In genomic region chr10:114891916-114892315, GRCm38 (mm10) we compare ENCODE assay signal across 12 mouse cellular contexts.
"Had no signal": no experiment of that assay in that cellular context is flagged by ENCODE, and none has a peak within 500 bp of the region (broad histone marks: within the 10 kb centered on the region; RNA-seq: fewer than 3 reads in every experiment).

No protein-coding gene starts in this region.

- H3K27me3 ChIP-seq: limb, embryonic 13.5 days; midbrain, embryonic 12.5 days had no signal

- DNase-seq: kidney, adult 9 months; kidney, postnatal 4 days; left cerebral cortex, postnatal 4 days; lung, adult 18-20 months; thymus, postnatal 4 days had no signal

- H3K27ac ChIP-seq: kidney, postnatal 0 days; layer of hippocampus, adult 2 months; limb, embryonic 13.5 days; liver, embryonic 14.5 days; midbrain, embryonic 12.5 days; stomach, postnatal 0 days had no signal

- H3K4me3 ChIP-seq: layer of hippocampus, adult 2 months; limb, embryonic 13.5 days; midbrain, embryonic 12.5 days had no signal

- ATAC-seq: midbrain, embryonic 16.5 days had no signal

- H3K4me1 ChIP-seq: limb, embryonic 13.5 days; midbrain, embryonic 12.5 days had no signal
